Mouse (Mus musculus) hindbrain, embryonic 12.5 days (tissue): Measurements from ENCODE around the gene Chd1l. TPM values are rescaled to one million over a fixed set of nuclear protein-coding genes. Genes with fewer than 3 reads are reported as not detected.
A peak's percentile ranks its signal among the peaks of the same experiment; 100 is the strongest.

Experiments
- ATAC-seq: fragments of 200-750 bp; cut with Nextera tagmentation; 2 replicates; pipeline ENCODE4 v1.8.0; 2017; ENCODE audit warnings: moderate TSS enrichment; ENCODE audit not compliant: low FRiP score
- H3K27ac ChIP-seq: fragments of 300-500 bp; sonication (generic); 2 replicates; pipeline ENCODE4 v1.5.1; 2016; ENCODE audit warnings: mild to moderate bottlenecking
- H3K27me3 ChIP-seq: fragments of 300-500 bp; sonication (generic); 2 replicates; pipeline ENCODE4 v1.6.1; 2016; ENCODE audit warnings: mild to moderate bottlenecking
- H3K36me3 ChIP-seq: fragments of 300-500 bp; sonication (generic); 2 replicates; pipeline ENCODE4 v1.6.1; 2016; ENCODE audit warnings: mild to moderate bottlenecking
- H3K4me1 ChIP-seq: fragments of 300-500 bp; sonication (generic); 2 replicates; pipeline ENCODE4 v1.6.1; 2016
- H3K4me2 ChIP-seq: fragments of 300-500 bp; sonication (generic); replicated peaks from 2 replicates; pipeline ENCODE4 v1.6.1; 2016; ENCODE audit warnings: mild to moderate bottlenecking
- H3K4me3 ChIP-seq: fragments of 300-500 bp; sonication (generic); 2 replicates; pipeline ENCODE4 v1.5.1; 2016; ENCODE audit warnings: mild to moderate bottlenecking
- H3K9ac ChIP-seq: fragments of 300-500 bp; sonication (generic); 2 replicates; pipeline ENCODE4 v1.6.1; 2016; ENCODE audit warnings: mild to moderate bottlenecking, moderate library complexity
- H3K9me3 ChIP-seq: fragments of 300-500 bp; sonication (generic); replicated peaks from 2 replicates; pipeline ENCODE4 v1.6.1; 2016; ENCODE audit warnings: mild to moderate bottlenecking
- WGBS: fragments of 180-500 bp; shearing (Covaris S2); methylation state at CpG from one replicate; pipeline ENCODE4 v1.1.7; 2016; 5-methylcytosine and 5-hydroxymethylcytosine counted together
- polyA plus RNA-seq: library from polyadenylated mRNA; unstranded; fragments of >200 nt; fragmentation: Nextera tagmentation; extraction: Ambion mirVana; gene quantifications from 2 replicates; pipeline ENCODE4 v1.2.1, GENCODE M21; 2016

The Chd1l gene
- polyA plus RNA-seq, 1 experiment from 2014 or later = 14.4 TPM

DNA sequence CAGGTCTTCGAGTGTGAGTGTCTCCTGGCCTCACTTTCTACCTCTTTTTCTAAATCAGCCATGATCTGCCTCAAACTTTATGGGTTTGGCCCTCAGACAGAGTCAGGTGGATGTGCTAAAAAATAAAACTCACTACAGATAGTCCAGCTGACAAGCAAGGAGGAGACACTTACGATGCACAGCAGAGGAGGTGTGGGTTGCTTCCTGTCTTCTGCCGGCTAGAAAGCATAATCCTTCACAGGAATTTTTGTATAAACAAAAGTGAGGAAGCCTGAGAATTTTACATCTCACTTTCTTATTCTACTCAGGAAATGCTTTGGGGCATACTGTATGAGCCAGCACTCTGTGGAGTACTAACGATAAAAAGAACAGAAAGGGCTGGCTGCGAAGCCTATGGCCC lies 45.4 kb downstream of the Chd1l start:
- no peak overlapping the region for H3K4me3 ChIP-seq
- no peaks in the 10 kb centered on the region for H3K9me3 ChIP-seq
- H3K27me3 ChIP-seq = no peaks in the 10 kb centered on the region
- ATAC-seq = no peak
- H3K4me2 ChIP-seq = no peak overlapping the region
- 93% methylated on average over 5 of the region's 5 CpGs for WGBS
- H3K27ac ChIP-seq = no peak overlapping the region
- no peaks in the 10 kb centered on the region for H3K36me3 ChIP-seq
- no peaks in the 10 kb centered on the region for H3K4me1 ChIP-seq
- H3K9ac ChIP-seq = no peak overlapping the region

GRCm38 (mm10) chr3:97558554-97558953 lies 51.4 kb downstream of the Chd1l start:
- Histone ChIP-seq H3K4me1 (no peaks in the 10 kb centered on the region), H3K9me3 (no peaks in the 10 kb centered on the region), H3K4me2 (no peak overlapping the region), H3K36me3 (no peaks in the 10 kb centered on the region), H3K27ac (no peak overlapping the region), H3K9ac (no peak overlapping the region), H3K27me3 (no peaks in the 10 kb centered on the region), H3K4me3 (no peak overlapping the region)
- 94% methylated on average over 5 of the region's 5 CpGs for WGBS
- no peak for ATAC-seq

DNA sequence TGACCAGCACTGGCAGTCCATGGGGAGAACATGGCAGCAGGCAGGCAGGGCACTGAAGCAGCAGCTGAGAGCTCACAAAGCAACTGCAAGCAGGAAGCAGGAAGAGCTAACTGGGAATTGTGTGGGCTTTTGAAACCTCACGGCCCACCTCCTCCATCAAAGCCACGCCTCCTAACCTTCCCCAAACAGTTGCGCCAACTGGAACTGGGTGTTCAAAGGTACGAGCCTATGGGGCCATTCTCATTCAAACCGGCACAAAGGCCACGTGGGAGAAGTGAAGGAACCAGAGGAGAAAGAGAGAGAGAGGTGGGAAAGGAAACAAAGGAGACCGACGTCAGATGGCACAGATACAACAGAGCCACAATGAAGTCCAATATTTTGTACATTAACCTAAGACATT lies 63.8 kb downstream of the Chd1l start:
- H3K4me3 ChIP-seq = no peak overlapping the region
- H3K27ac ChIP-seq = no peak overlapping the region
- no peaks in the 10 kb centered on the region for H3K27me3 ChIP-seq
- no peak overlapping the region for H3K9ac ChIP-seq
- ATAC-seq = no peak
- H3K36me3 ChIP-seq = no peaks in the 10 kb centered on the region
- H3K4me1 ChIP-seq = 0 out of 2 replicates have a peak, but pooled peaks cover 3% of the 10 kb centered on the region
- H3K4me2 ChIP-seq = no peak overlapping the region
- 36% methylated on average over 8 of the region's 8 CpGs for WGBS
- H3K9me3 ChIP-seq = no peaks in the 10 kb centered on the region

DNA sequence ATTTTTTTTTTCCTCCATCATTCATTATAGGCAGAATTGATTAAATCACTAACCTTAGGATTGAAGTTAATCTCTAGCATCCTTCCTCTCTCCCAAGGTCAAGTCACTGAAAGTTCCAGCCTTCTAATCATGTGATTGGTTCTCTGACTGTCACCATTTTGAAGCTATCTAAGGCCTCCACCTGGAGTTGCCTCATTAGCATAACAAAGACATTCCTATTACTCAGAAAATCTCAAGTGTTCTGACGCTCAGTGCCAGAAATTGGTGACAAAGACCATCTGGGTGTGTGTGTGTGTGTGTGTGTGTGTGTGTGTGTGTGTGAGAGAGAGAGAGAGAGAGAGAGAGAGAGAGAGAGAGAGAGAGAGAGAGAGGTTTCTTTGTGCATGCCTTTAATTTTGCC lies 69.8 kb downstream of the Chd1l start:
- no peaks in the 10 kb centered on the region for H3K9me3 ChIP-seq
- WGBS = 21% methylated on average over 1 of the region's 1 CpGs

DNA sequence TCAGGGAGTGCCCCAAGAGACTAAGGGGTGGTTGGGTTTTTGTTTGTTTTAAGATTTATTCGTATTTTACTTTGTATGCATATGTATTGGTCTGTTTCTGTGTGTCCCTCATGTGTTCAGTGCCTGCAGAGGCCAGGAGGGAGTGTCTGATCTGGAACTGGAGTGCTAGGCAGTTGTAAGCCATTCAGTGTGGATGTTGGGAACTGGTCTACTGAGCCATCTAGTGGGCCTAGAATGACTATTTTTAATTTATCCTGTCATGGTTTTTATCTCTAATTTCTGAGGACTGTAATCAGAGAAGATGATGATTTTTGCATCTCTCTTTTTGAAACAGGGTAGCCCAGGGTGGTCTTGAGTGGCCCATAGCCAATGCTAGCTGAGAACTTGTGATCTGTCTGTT lies 71.4 kb downstream of the Chd1l start:
- Histone ChIP-seq H3K36me3 (no peaks in the 10 kb centered on the region), H3K27me3 (no peaks in the 10 kb centered on the region), H3K4me3 (no peak overlapping the region), H3K27ac (no peak overlapping the region), H3K4me1 (no peaks in the 10 kb centered on the region), H3K9ac (no peak overlapping the region), H3K9me3 (no peaks in the 10 kb centered on the region), H3K4me2 (no peak overlapping the region)
- ATAC-seq = no peak
- 67% methylated on average over 1 of the region's 1 CpGs for WGBS

More for the DNA sequence above, 69.8 kb downstream of the Chd1l start:
- no peaks in the 10 kb centered on the region for H3K4me1 ChIP-seq
- no peaks in the 10 kb centered on the region for H3K36me3 ChIP-seq
- H3K27me3 ChIP-seq = no peaks in the 10 kb centered on the region
- ATAC-seq = no peak
- no peak overlapping the region for H3K27ac ChIP-seq
- H3K4me2 ChIP-seq = no peak overlapping the region
- H3K4me3 ChIP-seq = no peak overlapping the region
- H3K9ac ChIP-seq = no peak overlapping the region

GRCm38 (mm10) chr3:97537006-97537405 lies 73.0 kb downstream of the Chd1l start:
- Histone ChIP-seq H3K27me3 (no peaks in the 10 kb centered on the region), H3K27ac (no peak overlapping the region), H3K4me3 (no peak overlapping the region), H3K9ac (no peak overlapping the region), H3K4me1 (no peaks in the 10 kb centered on the region), H3K4me2 (no peak overlapping the region), H3K36me3 (no peaks in the 10 kb centered on the region), H3K9me3 (0 out of 2 replicates have a peak, but pooled peaks cover 2% of the 10 kb centered on the region)
- no peak for ATAC-seq
- WGBS = 91% methylated on average over 2 of the region's 2 CpGs

DNA sequence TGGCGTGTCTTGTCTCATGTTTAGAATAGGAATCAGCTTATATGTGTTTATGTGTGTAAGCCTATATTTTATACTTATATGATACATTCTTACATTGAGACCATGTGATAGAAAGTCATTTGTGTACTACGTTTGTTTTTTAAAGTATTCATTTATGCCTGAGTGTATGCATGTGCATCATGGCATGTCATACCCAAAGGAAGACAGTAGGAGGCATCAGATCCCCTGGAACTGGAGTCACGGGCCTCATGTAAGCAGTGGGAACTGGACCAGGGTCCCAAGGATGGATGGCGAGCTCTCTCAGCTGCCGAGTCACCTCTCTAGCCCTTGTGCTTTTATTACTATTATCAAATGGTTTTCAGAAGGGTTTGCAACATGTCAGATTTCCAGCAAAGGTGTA lies 74.3 kb downstream of the Chd1l start:
- no peaks in the 10 kb centered on the region for H3K4me1 ChIP-seq
- H3K4me3 ChIP-seq = no peak overlapping the region
- no peaks in the 10 kb centered on the region for H3K27me3 ChIP-seq
- 94% methylated on average over 5 of the region's 5 CpGs for WGBS
- H3K4me2 ChIP-seq = no peak overlapping the region
- H3K27ac ChIP-seq = no peak overlapping the region
- H3K9ac ChIP-seq = no peak overlapping the region
- H3K9me3 ChIP-seq = 0 out of 2 replicates have a peak, but pooled peaks cover 3% of the 10 kb centered on the region
- no peak for ATAC-seq
- no peaks in the 10 kb centered on the region for H3K36me3 ChIP-seq

- H3K27ac ChIP-seq = no peak overlapping the region
- H3K4me2 ChIP-seq = no peak overlapping the region
- H3K4me1 ChIP-seq = peaks cover 11% of the 10 kb centered on the region
- H3K9ac ChIP-seq = no peak overlapping the region
- ATAC-seq = no peak
- 77% methylated on average over 8 of the region's 8 CpGs for WGBS
- H3K27me3 ChIP-seq = no peaks in the 10 kb centered on the region
- no peaks in the 10 kb centered on the region for H3K36me3 ChIP-seq
- H3K4me3 ChIP-seq = no peak overlapping the region
- no peaks in the 10 kb centered on the region for H3K9me3 ChIP-seq
Measured at GRCm38 (mm10) chr3:97525458-97525857, 84.5 kb downstream of the Chd1l start.

DNA sequence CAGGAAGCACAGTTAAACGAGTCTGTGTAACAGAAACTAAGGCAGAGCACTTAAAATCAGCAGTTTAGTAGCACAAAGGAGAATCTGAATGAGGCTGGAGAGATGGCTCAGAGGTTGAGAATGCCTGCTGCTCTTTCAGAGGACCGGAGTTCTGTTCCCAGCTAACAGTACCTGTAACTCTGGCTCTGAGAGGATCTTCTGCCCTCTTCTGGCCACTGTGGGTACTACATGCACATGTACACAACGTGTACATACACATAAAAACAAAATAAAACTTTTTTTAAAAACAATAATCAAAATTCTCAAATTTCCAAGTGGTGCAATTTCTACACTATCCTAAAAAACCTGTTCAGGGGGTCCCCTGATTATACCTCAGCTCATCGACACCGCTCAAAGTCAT lies 85.2 kb downstream of the Chd1l start:
- 81% methylated on average over 5 of the region's 5 CpGs for WGBS
- Histone ChIP-seq H3K9ac (no peak overlapping the region), H3K27me3 (no peaks in the 10 kb centered on the region), H3K36me3 (no peaks in the 10 kb centered on the region), H3K4me1 (peaks cover 11% of the 10 kb centered on the region), H3K9me3 (no peaks in the 10 kb centered on the region), H3K4me3 (no peak overlapping the region), H3K4me2 (no peak overlapping the region), H3K27ac (no peak overlapping the region)
- ATAC-seq = no peak

DNA sequence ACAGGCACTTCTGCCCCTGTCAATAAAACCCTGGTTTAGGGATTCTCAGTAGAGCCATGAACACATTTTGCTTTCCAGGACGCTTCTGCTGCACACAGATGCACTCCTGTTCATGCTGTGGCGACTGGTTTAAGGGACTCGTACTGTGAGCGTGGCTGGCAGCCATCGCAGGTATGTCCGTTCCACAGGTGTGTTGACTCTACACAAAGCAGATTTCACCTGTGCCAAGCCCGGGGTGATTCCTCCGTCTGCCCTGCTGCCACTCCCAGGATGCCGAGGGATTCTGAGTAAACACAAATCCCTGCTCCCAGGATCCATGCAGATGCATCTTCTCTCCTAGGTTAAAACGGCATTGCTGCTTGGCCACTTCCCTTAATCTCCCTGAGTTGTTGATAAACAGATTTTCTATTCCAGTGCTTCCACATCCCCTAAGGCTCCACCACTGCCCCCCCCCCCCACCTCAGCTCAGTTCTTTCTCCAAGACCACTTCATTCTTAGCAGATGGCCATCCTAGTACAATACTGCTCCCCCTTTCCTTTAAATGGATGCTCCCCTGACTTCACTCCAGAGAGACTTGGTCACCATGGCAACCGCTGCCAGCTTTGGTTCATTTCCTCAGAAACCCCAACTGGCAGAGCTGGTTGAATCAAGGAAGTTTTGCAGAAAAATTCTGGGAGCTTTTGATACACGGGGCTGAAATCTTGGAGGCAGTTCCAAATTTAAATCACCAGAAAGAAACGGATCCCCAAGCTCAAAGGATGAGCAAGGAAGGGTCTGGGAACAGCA lies 87.9 kb downstream of the Chd1l start:
- H3K9me3 ChIP-seq = peaks cover 8% of the 10 kb centered on the region; the same call in 1 of the 2 replicates
- no peak overlapping the region for H3K4me2 ChIP-seq
- H3K27me3 ChIP-seq = no peaks in the 10 kb centered on the region
- no peak overlapping the region for H3K27ac ChIP-seq
- H3K4me1 ChIP-seq = peaks cover 11% of the 10 kb centered on the region
- peak; percentile 52; the same call in 1 of the 2 replicates for ATAC-seq
- no peaks in the 10 kb centered on the region for H3K36me3 ChIP-seq
- WGBS = 71% methylated on average over 13 of the region's 13 CpGs
- no peak overlapping the region for H3K9ac ChIP-seq
- no peak overlapping the region for H3K4me3 ChIP-seq

DNA sequence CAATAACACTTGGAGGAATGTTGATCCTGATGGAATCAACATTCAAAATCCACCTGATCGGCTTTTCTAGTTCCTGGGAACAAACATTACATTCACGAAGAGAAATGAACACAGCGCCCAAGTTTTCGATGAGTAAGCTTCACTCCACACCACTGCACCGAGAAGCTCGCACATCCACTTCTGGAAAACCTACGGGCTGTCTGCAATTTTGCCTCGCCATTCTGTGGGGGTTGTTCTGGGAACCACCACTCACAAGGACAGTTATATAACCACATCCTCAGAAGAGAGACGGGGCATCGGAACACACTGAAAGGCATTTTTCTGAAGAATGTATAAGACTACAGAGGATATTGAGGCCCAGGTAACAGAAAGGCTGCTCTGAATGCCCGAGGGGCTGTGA lies 90.1 kb downstream of the Chd1l start:
- Histone ChIP-seq H3K4me2 (no peak overlapping the region), H3K4me1 (peaks cover 11% of the 10 kb centered on the region), H3K27me3 (no peaks in the 10 kb centered on the region), H3K27ac (no peak overlapping the region), H3K9me3 (peaks cover 8% of the 10 kb centered on the region; the same call in 1 of the 2 replicates), H3K4me3 (no peak overlapping the region), H3K9ac (no peak overlapping the region), H3K36me3 (no peaks in the 10 kb centered on the region)
- ATAC-seq = no peak
- 96% methylated on average over 11 of the region's 11 CpGs for WGBS

DNA sequence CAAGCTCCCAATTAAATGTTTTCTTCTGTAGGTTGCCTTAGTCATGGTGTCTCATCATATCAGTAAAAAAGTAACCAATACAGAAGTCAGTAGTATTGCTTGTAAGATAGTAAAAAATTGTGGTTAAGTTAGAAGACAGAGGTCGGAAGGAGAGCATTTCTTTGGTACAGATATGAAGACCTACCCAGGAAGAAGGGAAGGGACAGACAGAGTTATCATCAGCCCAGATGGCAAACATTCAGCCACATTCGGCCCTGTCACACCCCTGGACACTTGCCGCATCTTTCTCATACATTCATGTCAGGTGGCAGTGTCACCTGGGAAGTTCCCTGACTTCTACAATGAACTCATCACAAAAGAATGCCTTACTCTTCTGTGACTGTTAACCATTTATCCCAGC lies 97.7 kb downstream of the Chd1l start:
- H3K4me2 ChIP-seq = no peak overlapping the region

More for the DNA sequence above, 97.7 kb downstream of the Chd1l start:
- H3K4me1 ChIP-seq = no peaks in the 10 kb centered on the region
- no peaks in the 10 kb centered on the region for H3K9me3 ChIP-seq
- H3K27me3 ChIP-seq = no peaks in the 10 kb centered on the region
- no peak for ATAC-seq
- 89% methylated on average over 3 of the region's 3 CpGs for WGBS
- H3K27ac ChIP-seq = no peak overlapping the region
- no peak overlapping the region for H3K9ac ChIP-seq
- H3K4me3 ChIP-seq = no peak overlapping the region
- H3K36me3 ChIP-seq = no peaks in the 10 kb centered on the region
